Mouse (Mus musculus) MEL (cell line): ENCODE data around the gene Capn9.

Experiments used
- CTCF ChIP-seq, 3 experiments: IDR thresholded peaks in 2 of 3; conservative IDR thresholded peaks in 1 of 3; 2 replicates each; pipeline ENCODE4 v1.5.1; 2011 to 2012; ENCODE audit warnings: low read length in 3 of 3, low read depth in 2 of 3, mild to moderate bottlenecking in 2 of 3, improper control_type of control experiment in 1 of 3, inconsistent platforms in 1 of 3, mixed read lengths in 1 of 3, moderate library complexity in 1 of 3; ENCODE audit not compliant: control insufficient read depth in 1 of 3, insufficient read depth in 1 of 3, poor library complexity in 1 of 3, severe bottlenecking in 1 of 3
- E2F4 ChIP-seq: IDR thresholded peaks from 2 replicates; pipeline ENCODE4 v1.6.1; 2011; ENCODE audit warnings: low read depth, low read length, improper control_type of control experiment, borderline replicate concordance
- JUND ChIP-seq: IDR thresholded peaks from 2 replicates; pipeline ENCODE4 v1.6.1; 2011; ENCODE audit warnings: low read depth, mild to moderate bottlenecking, improper control_type of control experiment, low read length
- KAT2A ChIP-seq: conservative IDR thresholded peaks from 2 replicates; pipeline ENCODE4 v1.6.1; 2012; ENCODE audit warnings: low read depth, low read length, improper control_type of control experiment, inconsistent platforms
- MYC ChIP-seq: IDR thresholded peaks from 2 replicates; pipeline ENCODE4 v1.6.1; 2011; ENCODE audit warnings: low read depth, mild to moderate bottlenecking, low read length, improper control_type of control experiment, moderate library complexity
- POLR2A ChIP-seq, 2 experiments: IDR thresholded peaks; 2 replicates each; pipeline ENCODE4 v1.6.1; 2011 to 2012; ENCODE audit warnings: low read length in 2 of 2, mild to moderate bottlenecking in 2 of 2, control low read depth in 1 of 2, improper control_type of control experiment in 1 of 2, low read depth in 1 of 2, moderate library complexity in 1 of 2; ENCODE audit not compliant: control insufficient read depth in 1 of 2, insufficient read depth in 1 of 2, poor library complexity in 1 of 2
- SIN3A ChIP-seq: IDR thresholded peaks from 2 replicates; pipeline ENCODE4 v1.6.1; 2012; ENCODE audit warnings: low read length, improper control_type of control experiment, inconsistent platforms
- TCF12 ChIP-seq: IDR thresholded peaks from 2 replicates; pipeline ENCODE4 v1.6.1; 2014; ENCODE audit warnings: low read depth, mild to moderate bottlenecking, inconsistent platforms, low read length, improper control_type of control experiment, moderate library complexity
- USF2 ChIP-seq, 2 experiments: IDR thresholded peaks; 2 replicates each; pipeline ENCODE4 v1.6.1; 2011 to 2012; ENCODE audit warnings: improper control_type of control experiment in 2 of 2, low read length in 2 of 2, borderline replicate concordance in 1 of 2, inconsistent platforms in 1 of 2, low read depth in 1 of 2, mild to moderate bottlenecking in 1 of 2; ENCODE audit not compliant: insufficient read depth in 1 of 2

GRCm38 (mm10) chr8:124663112-124663873 is 87.4 kb downstream of the Capn9 start, which contains the start of gene 2310022B05Rik:
- TF ChIP-seq KAT2A = no peak
- no peak; the same call in 1 of the 2 replicates for TF ChIP-seq TCF12
- TF ChIP-seq CTCF (IDR thresholded peaks at IDR 0.05 in 2 of 3, conservative IDR thresholded peaks at IDR 0.05 in 1 of 3; ENCODE audit: control insufficient read depth in 1 of 3, insufficient read depth in 1 of 3, low read depth in 2 of 3, low read length in 3 of 3, poor library complexity in 1 of 3, severe bottlenecking in 1 of 3) = no peak
- no peak for TF ChIP-seq USF2 (IDR thresholded peaks at IDR 0.05; ENCODE audit: borderline replicate concordance in 1 of 2, insufficient read depth in 1 of 2, low read depth in 1 of 2, low read length in 2 of 2)
- TF ChIP-seq E2F4 = no peak
- peak; percentile 76 for TF ChIP-seq MYC
- TF ChIP-seq JUND = no peak
- peak; percentile 59 to 90; a peak in 2 of 4 replicates for TF ChIP-seq POLR2A (IDR thresholded peaks at IDR 0.05; ENCODE audit: control insufficient read depth in 1 of 2, insufficient read depth in 1 of 2, low read depth in 1 of 2, low read length in 2 of 2, poor library complexity in 1 of 2)
- no peak for TF ChIP-seq SIN3A
